Mouse (Mus musculus): ENCODE results near the gene Cmtr1. TPM values are rescaled to one million over a fixed set of nuclear protein-coding genes. Genes with fewer than 3 reads are reported as not detected.

The Cmtr1 gene
- polyA plus RNA-seq, 1 experiment from 2014 or later: 132 TPM

GRCm38 (mm10) chr17:29732522-29732921 is 72.1 kb downstream of the Cmtr1 start:
- peak overlapping the region; percentile 52 for H3K27ac ChIP-seq (ENCODE audit: low read length)
- H3K9ac ChIP-seq (replicated peaks; ENCODE audit: low read depth, low read length): no peak overlapping the region
- no peak overlapping the region for H3K4me3 ChIP-seq (replicated peaks; ENCODE audit: low read length)
- H3K4me1 ChIP-seq (replicated peaks; ENCODE audit: control insufficient read depth, insufficient read depth, low read length): peaks cover 42% of the 10 kb centered on the region
- H3K27me3 ChIP-seq (replicated peaks; ENCODE audit: control insufficient read depth, insufficient read depth, low read length): no peaks in the 10 kb centered on the region
- WGBS: 78% methylated on average over 2 of the region's 2 CpGs
- H3K4me2 ChIP-seq (ENCODE audit: low read length): no peak overlapping the region
- no peak for ATAC-seq
- no peaks in the 10 kb centered on the region for H3K9me3 ChIP-seq (ENCODE audit: control insufficient read depth, low read length)
- H3K36me3 ChIP-seq (ENCODE audit: control insufficient read depth, insufficient read depth): no peaks in the 10 kb centered on the region

DNA sequence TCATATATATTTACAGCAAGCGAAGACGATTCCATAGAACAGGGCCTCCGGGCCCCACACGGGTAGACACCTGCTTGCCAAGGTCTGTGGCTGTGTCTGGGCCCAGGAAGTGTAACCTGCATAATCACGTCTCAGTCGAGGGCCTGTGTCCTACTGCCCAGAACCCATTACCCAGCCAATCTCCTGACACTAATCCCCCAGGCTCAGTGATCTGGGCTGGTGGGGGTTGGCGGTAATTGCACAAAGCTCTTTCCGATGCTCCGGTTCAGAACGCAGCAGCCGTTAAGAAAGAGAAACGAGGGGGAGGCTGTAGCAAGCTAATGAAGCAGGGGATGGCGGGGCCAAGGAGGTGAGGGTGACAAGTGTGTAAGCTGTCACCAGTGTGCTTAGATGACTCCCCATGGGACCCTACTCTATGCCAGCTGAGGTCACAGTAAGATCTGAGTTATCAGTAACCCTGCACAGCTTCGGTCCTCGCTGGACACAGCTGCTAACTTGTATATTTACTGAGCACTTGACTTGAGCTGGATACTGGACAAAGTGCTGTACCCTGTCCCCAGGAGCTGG is 76.1 kb downstream of the Cmtr1 start:
- Histone ChIP-seq H3K27me3 (replicated peaks; ENCODE audit: control insufficient read depth, insufficient read depth, low read length) (no peaks in the 10 kb centered on the region), H3K4me3 (replicated peaks; ENCODE audit: low read length) (no peak overlapping the region), H3K27ac (ENCODE audit: low read length) (peak overlapping the region; percentile 68), H3K4me1 (replicated peaks; ENCODE audit: control insufficient read depth, insufficient read depth, low read length) (peaks cover 36% of the 10 kb centered on the region), H3K36me3 (ENCODE audit: control insufficient read depth, insufficient read depth) (no peaks in the 10 kb centered on the region), H3K4me2 (ENCODE audit: low read length) (no peak overlapping the region), H3K9me3 (ENCODE audit: control insufficient read depth, low read length) (no peaks in the 10 kb centered on the region), H3K9ac (replicated peaks; ENCODE audit: low read depth, low read length) (peak overlapping the region; percentile 26; the same call in 1 of the 2 replicates)
- ATAC-seq: peak; percentile 11; the same call in 1 of the 2 replicates
- 13% methylated on average over 15 of the region's 15 CpGs for WGBS

DNA sequence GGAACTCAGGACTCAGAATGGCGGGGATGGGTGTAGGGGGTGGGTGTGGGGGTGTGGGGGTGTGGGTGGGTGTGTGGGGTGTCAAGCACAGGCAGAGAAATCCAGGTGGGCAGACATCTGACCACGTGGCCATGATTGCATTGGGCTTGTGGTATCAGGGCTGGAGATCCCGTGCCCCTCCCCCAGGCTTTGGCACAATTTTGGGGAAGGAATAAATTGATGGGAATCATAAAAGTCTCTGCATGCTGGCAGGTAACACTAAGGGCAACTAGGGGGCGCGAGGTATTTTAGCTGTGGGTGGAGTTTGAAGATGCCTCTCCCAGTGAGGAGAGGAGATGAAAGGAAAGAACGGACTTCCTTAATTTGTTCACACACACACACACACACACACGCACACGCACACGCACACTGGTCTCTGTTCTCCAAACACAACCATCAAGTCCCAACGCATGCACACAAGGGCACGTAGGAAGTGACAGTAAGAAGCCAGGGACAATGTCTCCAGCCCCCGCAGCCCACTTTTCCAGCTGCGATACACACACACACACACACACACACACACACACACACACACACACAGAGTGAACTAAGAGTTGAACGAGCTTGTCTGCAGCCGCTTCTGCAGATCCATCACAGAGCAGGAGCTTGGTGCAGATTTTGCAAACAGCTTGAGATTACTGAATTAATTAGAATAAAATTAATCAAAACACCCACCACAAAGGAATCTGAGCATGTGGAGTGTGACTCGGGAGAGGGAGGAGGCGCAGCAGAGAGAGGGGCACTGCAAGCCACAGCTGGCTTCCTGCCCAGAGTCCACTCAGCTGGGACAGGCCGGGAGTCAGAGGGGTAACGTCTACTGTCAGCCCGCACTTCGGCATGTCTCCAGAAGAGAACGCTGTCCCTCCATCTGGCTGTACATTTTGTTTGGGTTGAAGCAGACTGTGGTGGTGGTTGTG is 77.7 kb downstream of the Cmtr1 start:
- H3K27me3 ChIP-seq (replicated peaks; ENCODE audit: control insufficient read depth, insufficient read depth, low read length): no peaks in the 10 kb centered on the region
- no peak overlapping the region for H3K9ac ChIP-seq (replicated peaks; ENCODE audit: low read depth, low read length)
- peaks cover 27% of the 10 kb centered on the region for H3K4me1 ChIP-seq (replicated peaks; ENCODE audit: control insufficient read depth, insufficient read depth, low read length)
- H3K27ac ChIP-seq (ENCODE audit: low read length): peak overlapping the region; percentile 76
- no peak overlapping the region for H3K4me3 ChIP-seq (replicated peaks; ENCODE audit: low read length)
- WGBS: 21% methylated on average over 22 of the region's 22 CpGs
- H3K36me3 ChIP-seq (ENCODE audit: control insufficient read depth, insufficient read depth): no peaks in the 10 kb centered on the region
- peak overlapping the region; percentile 27 for H3K4me2 ChIP-seq (ENCODE audit: low read length)
- no peaks in the 10 kb centered on the region for H3K9me3 ChIP-seq (ENCODE audit: control insufficient read depth, low read length)
- ATAC-seq: peak; percentile 86

DNA sequence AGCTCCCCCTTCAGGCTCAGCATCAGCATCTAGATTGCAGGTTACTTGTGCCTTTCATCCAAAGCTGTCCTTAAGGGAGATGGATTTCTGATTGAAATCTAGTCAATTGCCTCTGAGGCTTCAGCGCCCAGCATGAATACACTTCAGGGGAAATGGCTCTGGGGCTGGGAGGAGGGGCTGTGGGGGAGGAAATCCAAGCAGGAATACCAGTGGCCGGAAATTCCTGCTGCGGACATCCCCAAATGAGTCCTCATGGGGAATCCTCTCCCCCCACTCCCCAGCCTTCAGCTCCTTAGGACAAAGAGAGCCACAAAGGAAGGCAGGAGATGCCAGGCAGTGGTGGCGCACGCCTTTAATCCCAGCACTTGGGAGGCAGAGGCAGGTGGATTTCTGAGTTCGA is 87.1 kb downstream of the Cmtr1 start:
- H3K9me3 ChIP-seq (ENCODE audit: control insufficient read depth, low read length): no peaks in the 10 kb centered on the region
- 73% methylated on average over 6 of the region's 6 CpGs for WGBS
- no peaks in the 10 kb centered on the region for H3K27me3 ChIP-seq (replicated peaks; ENCODE audit: control insufficient read depth, insufficient read depth, low read length)
- no peak overlapping the region for H3K27ac ChIP-seq (ENCODE audit: low read length)
- H3K4me3 ChIP-seq (replicated peaks; ENCODE audit: low read length): no peak overlapping the region
- H3K4me2 ChIP-seq (ENCODE audit: low read length): no peak overlapping the region
- H3K36me3 ChIP-seq (ENCODE audit: control insufficient read depth, insufficient read depth): no peaks in the 10 kb centered on the region
- no peak for ATAC-seq
- no peak overlapping the region for H3K9ac ChIP-seq (replicated peaks; ENCODE audit: low read depth, low read length)
- peaks cover 11% of the 10 kb centered on the region for H3K4me1 ChIP-seq (replicated peaks; ENCODE audit: control insufficient read depth, insufficient read depth, low read length)

GRCm38 (mm10) chr17:29754510-29754909 is 94.1 kb downstream of the Cmtr1 start:
- Histone ChIP-seq H3K27ac (ENCODE audit: low read length) (no peak overlapping the region), H3K27me3 (replicated peaks; ENCODE audit: control insufficient read depth, insufficient read depth, low read length) (no peaks in the 10 kb centered on the region), H3K9me3 (ENCODE audit: control insufficient read depth, low read length) (no peaks in the 10 kb centered on the region), H3K4me2 (ENCODE audit: low read length) (no peak overlapping the region), H3K4me3 (replicated peaks; ENCODE audit: low read length) (no peak overlapping the region), H3K4me1 (replicated peaks; ENCODE audit: control insufficient read depth, insufficient read depth, low read length) (peaks cover 6% of the 10 kb centered on the region; the same call in 1 of the 2 replicates), H3K9ac (replicated peaks; ENCODE audit: low read depth, low read length) (no peak overlapping the region), H3K36me3 (ENCODE audit: control insufficient read depth, insufficient read depth) (no peaks in the 10 kb centered on the region)
- ATAC-seq: no peak
- WGBS: 51% methylated on average over 4 of the region's 4 CpGs

Other genes with a start within 250 kb of the Cmtr1 start
- 11.4 and 11.8 TPM in 2 replicates for gene Pim1, start 169.8 kb upstream of the Cmtr1 start, polyA plus RNA-seq (2015; fragmentation: Nextera tagmentation; extraction: Ambion mirVana)
- not detected in 2 replicates for gene Gm17657, start 111.0 kb upstream of the Cmtr1 start, polyA plus RNA-seq (2015; fragmentation: Nextera tagmentation; extraction: Ambion mirVana)
- gene Tbc1d22b, start 110.8 kb upstream of the Cmtr1 start, polyA plus RNA-seq (2015; fragmentation: Nextera tagmentation; extraction: Ambion mirVana): 22.0 and 25.9 TPM in 2 replicates
- 0.50 and 1.1 TPM in 2 replicates for gene Tmem217, start 108.2 kb upstream of the Cmtr1 start, polyA plus RNA-seq (2015; fragmentation: Nextera tagmentation; extraction: Ambion mirVana)
- gene Rnf8, start 45.8 kb upstream of the Cmtr1 start, polyA plus RNA-seq (2015; fragmentation: Nextera tagmentation; extraction: Ambion mirVana): 103 and 104 TPM in 2 replicates
- gene Gm28043, start 45.7 kb upstream of the Cmtr1 start, polyA plus RNA-seq (2015; fragmentation: Nextera tagmentation; extraction: Ambion mirVana): 2.3 and 2.6 TPM in 2 replicates
- gene Ccdc167, start 56.4 kb downstream of the Cmtr1 start, polyA plus RNA-seq (2015; fragmentation: Nextera tagmentation; extraction: Ambion mirVana): 9.3 and 11.6 TPM in 2 replicates